Mouse (Mus musculus): ENCODE data around the gene Hoxb8. TPM values are rescaled to one million over a fixed set of nuclear protein-coding genes. Genes with fewer than 3 reads are reported as not detected.

Hoxb8 gene
- total RNA-seq, 2 experiments from 2014 or later = not detected

- ATAC-seq (replicated peaks; ENCODE audit: low FRiP score, poor library complexity, severe bottlenecking) = no peak
Observed at GRCm38 (mm10) chr11:96284774-96285734, 3.3 kb downstream of the Hoxb8 start.

- no peak for ATAC-seq (replicated peaks; ENCODE audit: low FRiP score, poor library complexity, severe bottlenecking)
Observed at GRCm38 (mm10) chr11:96285771-96286738, 4.3 kb downstream of the Hoxb8 start, which contains the start of gene Hoxb7. Gene Hoxb7, plus strand, starts transcription at chr11:96286623.

- ATAC-seq (replicated peaks; ENCODE audit: low FRiP score, poor library complexity, severe bottlenecking) = no peak
Observed at GRCm38 (mm10) chr11:96286739-96287385, 5.2 kb downstream of the Hoxb8 start.

- no peak for ATAC-seq (replicated peaks; ENCODE audit: low FRiP score, poor library complexity, severe bottlenecking)
Observed at GRCm38 (mm10) chr11:96287411-96287810, 5.7 kb downstream of the Hoxb8 start.

- no peak for ATAC-seq (replicated peaks; ENCODE audit: low FRiP score, poor library complexity, severe bottlenecking)
Observed at GRCm38 (mm10) chr11:96288455-96289221, 6.9 kb downstream of the Hoxb8 start.

GRCm38 (mm10) chr11:96289293-96289692 lies 7.6 kb downstream of the Hoxb8 start:
- no peak for ATAC-seq (replicated peaks; ENCODE audit: low FRiP score, poor library complexity, severe bottlenecking)

GRCm38 (mm10) chr11:96289837-96290236 lies 8.1 kb downstream of the Hoxb8 start:
- ATAC-seq (replicated peaks; ENCODE audit: low FRiP score, poor library complexity, severe bottlenecking) = no peak

- no peak for ATAC-seq (replicated peaks; ENCODE audit: low FRiP score, poor library complexity, severe bottlenecking)
Observed at GRCm38 (mm10) chr11:96290705-96291355, 9.1 kb downstream of the Hoxb8 start.

GRCm38 (mm10) chr11:96291681-96292564 lies 10.2 kb downstream of the Hoxb8 start, which contains the start of gene Hoxb6:
Gene Hoxb6, plus strand, starts transcription at chr11:96292476.
- no peak for ATAC-seq (replicated peaks; ENCODE audit: low FRiP score, poor library complexity, severe bottlenecking)

GRCm38 (mm10) chr11:96292565-96293301 lies 11.0 kb downstream of the Hoxb8 start:
- no peak for ATAC-seq (replicated peaks; ENCODE audit: low FRiP score, poor library complexity, severe bottlenecking)

- ATAC-seq (replicated peaks; ENCODE audit: low FRiP score, poor library complexity, severe bottlenecking) = no peak
Observed at GRCm38 (mm10) chr11:96293302-96293921, 11.7 kb downstream of the Hoxb8 start.

- ATAC-seq (replicated peaks; ENCODE audit: low FRiP score, poor library complexity, severe bottlenecking) = no peak
Observed at GRCm38 (mm10) chr11:96294245-96295091, 12.8 kb downstream of the Hoxb8 start.

GRCm38 (mm10) chr11:96295092-96295835 lies 13.6 kb downstream of the Hoxb8 start:
- no peak for ATAC-seq (replicated peaks; ENCODE audit: low FRiP score, poor library complexity, severe bottlenecking)

GRCm38 (mm10) chr11:96296997-96297396 lies 15.3 kb downstream of the Hoxb8 start:
- no peak for ATAC-seq (replicated peaks; ENCODE audit: low FRiP score, poor library complexity, severe bottlenecking)

- no peak for ATAC-seq (replicated peaks; ENCODE audit: low FRiP score, poor library complexity, severe bottlenecking)
Observed at GRCm38 (mm10) chr11:96297428-96297827, 15.7 kb downstream of the Hoxb8 start.
